Mouse (Mus musculus) heart, embryonic 15.5 days (tissue): ENCODE data around the gene Prlr. TPM values are rescaled to one million over a fixed set of nuclear protein-coding genes. Genes with fewer than 3 reads are reported as not detected.

Source experiments
- ATAC-seq: fragments of 200-750 bp; cut with Nextera tagmentation; replicated peaks from 2 replicates; pipeline ENCODE4 v1.8.0; 2017; ENCODE audit warnings: low read depth, moderate TSS enrichment; ENCODE audit not compliant: insufficient number of reproducible peaks, insufficient read depth, low FRiP score
- H3K27ac ChIP-seq: fragments of 300-500 bp; sonication (generic); 2 replicates; pipeline ENCODE4 v1.5.1; 2015; ENCODE audit warnings: mild to moderate bottlenecking, inconsistent platforms
- H3K27me3 ChIP-seq: fragments of 300-500 bp; sonication (generic); 2 replicates; pipeline ENCODE4 v1.6.1; 2015; ENCODE audit warnings: inconsistent platforms
- H3K36me3 ChIP-seq: fragments of 300-500 bp; sonication (generic); 2 replicates; pipeline ENCODE4 v1.6.1; 2015; ENCODE audit warnings: mild to moderate bottlenecking, inconsistent platforms
- H3K4me1 ChIP-seq: fragments of 300-500 bp; sonication (generic); replicated peaks from 2 replicates; pipeline ENCODE4 v1.6.1; 2015; ENCODE audit warnings: inconsistent platforms
- H3K4me2 ChIP-seq: fragments of 300-500 bp; sonication (generic); 2 replicates; pipeline ENCODE4 v1.6.1; 2015; ENCODE audit warnings: inconsistent platforms, mild to moderate bottlenecking, moderate library complexity
- H3K4me3 ChIP-seq: fragments of 300-500 bp; sonication (generic); 2 replicates; pipeline ENCODE4 v1.5.1; 2015; ENCODE audit warnings: mild to moderate bottlenecking, inconsistent platforms
- H3K9ac ChIP-seq: fragments of 300-500 bp; sonication (generic); 2 replicates; pipeline ENCODE4 v1.6.1; 2015; ENCODE audit warnings: mild to moderate bottlenecking, inconsistent platforms
- H3K9me3 ChIP-seq: fragments of 300-500 bp; sonication (generic); replicated peaks from 2 replicates; pipeline ENCODE4 v1.6.1; 2016; ENCODE audit warnings: inconsistent platforms
- WGBS: fragments of 180-500 bp; shearing (Covaris S2); methylation state at CpG from one replicate; pipeline ENCODE4 v1.1.7; 2015; ENCODE audit warnings: mixed read lengths; 5-methylcytosine and 5-hydroxymethylcytosine counted together
- polyA plus RNA-seq: library from polyadenylated mRNA; unstranded; fragments of >200 nt; fragmentation: Nextera tagmentation; extraction: Ambion mirVana; gene quantifications from 2 replicates; pipeline ENCODE4 v1.2.1, GENCODE M21; 2015

The Prlr gene
- polyA plus RNA-seq, 1 experiment from 2014 or later = 1.9 TPM

GRCm38 (mm10) chr15:10276386-10276785, 99.3 kb downstream of the Prlr start:
- Histone ChIP-seq H3K27ac (no peak overlapping the region), H3K9me3 (no peaks in the 10 kb centered on the region), H3K4me2 (no peak overlapping the region), H3K4me3 (no peak overlapping the region), H3K4me1 (no peaks in the 10 kb centered on the region), H3K36me3 (no peaks in the 10 kb centered on the region), H3K9ac (no peak overlapping the region), H3K27me3 (no peaks in the 10 kb centered on the region)
- no peak for ATAC-seq

GRCm38 (mm10) chr15:10277461-10277860, 100.4 kb downstream of the Prlr start:
- no peak overlapping the region for H3K9ac ChIP-seq
- no peak for ATAC-seq
- H3K27me3 ChIP-seq = no peaks in the 10 kb centered on the region
- no peak overlapping the region for H3K4me3 ChIP-seq
- WGBS = 68% methylated on average over 4 of the region's 4 CpGs
- H3K9me3 ChIP-seq = no peaks in the 10 kb centered on the region
- H3K4me1 ChIP-seq = no peaks in the 10 kb centered on the region
- no peak overlapping the region for H3K4me2 ChIP-seq
- no peaks in the 10 kb centered on the region for H3K36me3 ChIP-seq
- no peak overlapping the region for H3K27ac ChIP-seq

DNA sequence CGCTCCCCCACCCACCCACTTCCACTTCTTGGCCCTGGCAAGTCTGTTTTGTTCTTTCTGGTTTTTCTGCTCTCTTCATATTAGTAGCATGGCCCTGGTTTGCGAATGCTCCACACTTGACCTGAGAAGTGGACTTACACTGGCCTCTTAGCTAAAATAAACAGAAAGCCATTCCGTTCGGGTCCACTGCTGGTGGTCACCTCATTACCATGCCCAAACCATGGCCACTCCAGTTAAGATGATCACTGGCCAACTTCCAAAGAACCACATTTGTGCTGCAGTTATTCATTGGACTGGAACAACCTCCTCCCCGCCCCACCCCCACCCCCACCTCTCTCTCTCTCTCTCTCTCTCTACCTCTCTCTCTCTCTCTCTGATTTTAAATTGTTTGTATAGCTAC, 104.5 kb downstream of the Prlr start:
- H3K9me3 ChIP-seq = no peaks in the 10 kb centered on the region
- no peak overlapping the region for H3K4me3 ChIP-seq
- H3K27me3 ChIP-seq = no peaks in the 10 kb centered on the region
- ATAC-seq = no peak
- no peaks in the 10 kb centered on the region for H3K36me3 ChIP-seq
- H3K27ac ChIP-seq = no peak overlapping the region
- WGBS = 74% methylated on average over 5 of the region's 5 CpGs
- no peaks in the 10 kb centered on the region for H3K4me1 ChIP-seq
- H3K9ac ChIP-seq = no peak overlapping the region
- no peak overlapping the region for H3K4me2 ChIP-seq

- Histone ChIP-seq H3K4me2 (no peak overlapping the region), H3K4me1 (no peaks in the 10 kb centered on the region), H3K4me3 (no peak overlapping the region), H3K27ac (no peak overlapping the region), H3K9me3 (no peaks in the 10 kb centered on the region), H3K36me3 (no peaks in the 10 kb centered on the region), H3K9ac (no peak overlapping the region), H3K27me3 (no peaks in the 10 kb centered on the region)
- ATAC-seq = no peak
Observed at GRCm38 (mm10) chr15:10283661-10284060, 106.6 kb downstream of the Prlr start.

DNA sequence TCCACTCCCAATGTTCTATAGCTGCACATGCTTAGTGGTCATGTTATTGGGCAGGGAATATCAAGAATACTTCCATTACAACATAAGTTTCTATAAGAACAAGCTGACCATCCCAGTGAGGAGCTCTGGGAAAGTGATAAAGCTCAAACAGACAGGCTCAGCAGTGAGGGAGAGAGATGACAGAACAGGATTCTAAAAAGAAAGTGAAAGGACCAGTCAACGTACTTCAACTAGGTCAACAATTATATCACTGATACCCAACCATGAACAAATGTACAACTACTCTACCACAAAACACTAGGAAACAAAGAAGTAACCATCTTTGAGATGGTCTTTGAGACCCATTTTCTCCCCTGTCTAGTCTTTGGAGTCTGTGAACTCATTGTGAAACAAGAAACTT, 119.5 kb downstream of the Prlr start:
- WGBS = 84% methylated on average over 1 of the region's 1 CpGs
- ATAC-seq = no peak
- no peak overlapping the region for H3K4me3 ChIP-seq
- no peak overlapping the region for H3K9ac ChIP-seq
- no peaks in the 10 kb centered on the region for H3K36me3 ChIP-seq
- no peaks in the 10 kb centered on the region for H3K27me3 ChIP-seq
- H3K9me3 ChIP-seq = no peaks in the 10 kb centered on the region
- H3K27ac ChIP-seq = no peak overlapping the region
- H3K4me2 ChIP-seq = no peak overlapping the region
- H3K4me1 ChIP-seq = no peaks in the 10 kb centered on the region

DNA sequence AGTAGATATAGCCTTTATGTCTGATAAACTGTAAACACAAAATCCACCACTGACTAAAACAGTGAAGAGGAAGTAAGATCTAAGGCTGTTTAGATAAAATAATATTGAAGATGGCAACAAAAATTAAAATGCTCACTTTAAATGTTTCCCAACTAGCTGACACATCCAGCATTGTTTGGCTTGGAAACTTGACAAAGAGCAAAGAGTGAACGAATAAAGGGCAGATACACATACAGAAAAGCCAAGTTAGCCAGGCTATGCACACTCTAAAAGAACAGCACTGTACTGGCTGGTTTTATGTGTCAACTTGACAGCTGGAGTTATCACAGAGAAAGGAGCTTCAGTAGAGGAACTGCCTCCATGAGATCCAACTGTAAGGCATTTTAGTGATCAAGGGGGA, 121.0 kb downstream of the Prlr start:
- Histone ChIP-seq H3K4me1 (no peaks in the 10 kb centered on the region), H3K9me3 (no peaks in the 10 kb centered on the region), H3K27ac (no peak overlapping the region), H3K9ac (no peak overlapping the region), H3K36me3 (no peaks in the 10 kb centered on the region), H3K4me3 (no peak overlapping the region), H3K4me2 (no peak overlapping the region), H3K27me3 (no peaks in the 10 kb centered on the region)
- WGBS = 54% methylated on average over 1 of the region's 1 CpGs
- no peak for ATAC-seq

- Histone ChIP-seq H3K4me3 (no peak overlapping the region), H3K4me2 (no peak overlapping the region), H3K4me1 (no peaks in the 10 kb centered on the region), H3K27ac (no peak overlapping the region), H3K36me3 (no peaks in the 10 kb centered on the region), H3K9me3 (no peaks in the 10 kb centered on the region), H3K27me3 (no peaks in the 10 kb centered on the region), H3K9ac (no peak overlapping the region)
- ATAC-seq = no peak
- 73% methylated on average over 3 of the region's 3 CpGs for WGBS
Observed at GRCm38 (mm10) chr15:10299467-10299866, 122.4 kb downstream of the Prlr start.

DNA sequence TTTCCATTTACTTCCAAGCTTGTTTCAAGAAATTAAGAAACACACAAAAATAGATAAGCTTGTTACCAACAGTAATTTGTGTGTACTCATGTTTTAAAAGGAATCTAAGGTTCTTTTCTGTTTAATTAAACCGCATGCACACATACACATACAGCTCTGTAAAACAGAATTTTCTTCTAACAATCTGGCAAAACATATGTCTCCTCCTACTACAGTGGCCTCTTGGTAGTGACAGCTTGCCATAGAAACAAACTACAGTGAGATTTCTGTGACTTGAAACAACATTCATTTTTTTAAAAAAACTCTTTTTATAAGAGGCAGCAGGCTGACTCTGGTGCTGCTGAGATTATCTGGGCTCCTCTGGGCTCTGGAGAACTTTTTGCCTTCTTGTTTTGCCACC, 129.4 kb downstream of the Prlr start:
- Histone ChIP-seq H3K4me2 (no peak overlapping the region), H3K36me3 (no peaks in the 10 kb centered on the region), H3K9me3 (no peaks in the 10 kb centered on the region), H3K4me1 (no peaks in the 10 kb centered on the region), H3K9ac (no peak overlapping the region), H3K27me3 (no peaks in the 10 kb centered on the region), H3K4me3 (no peak overlapping the region), H3K27ac (no peak overlapping the region)
- WGBS = 91% methylated on average over 1 of the region's 1 CpGs
- no peak for ATAC-seq

DNA sequence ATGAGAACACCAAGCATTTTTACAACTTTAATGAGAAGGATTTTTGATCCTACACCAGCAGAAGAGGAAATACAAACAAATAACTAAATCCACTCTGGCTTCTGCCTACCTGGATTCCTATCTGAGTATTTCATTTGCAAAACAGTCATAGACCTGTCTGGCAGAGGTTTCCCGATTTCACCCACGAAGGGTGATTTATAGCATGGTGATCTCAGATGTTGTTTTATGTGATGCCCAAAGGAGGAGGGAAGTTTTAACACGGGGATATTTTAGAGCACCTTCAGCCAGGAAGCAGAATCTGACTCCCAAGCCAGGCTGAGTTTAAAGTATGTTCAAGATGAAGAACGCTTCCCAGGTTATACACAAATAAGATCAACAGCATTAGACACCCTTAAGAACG, 134.8 kb downstream of the Prlr start:
- Histone ChIP-seq H3K4me1 (no peaks in the 10 kb centered on the region), H3K4me3 (no peak overlapping the region), H3K4me2 (no peak overlapping the region), H3K27me3 (no peaks in the 10 kb centered on the region), H3K27ac (no peak overlapping the region), H3K9me3 (no peaks in the 10 kb centered on the region), H3K9ac (no peak overlapping the region), H3K36me3 (no peaks in the 10 kb centered on the region)
- WGBS = 71% methylated on average over 5 of the region's 5 CpGs
- ATAC-seq = no peak

DNA sequence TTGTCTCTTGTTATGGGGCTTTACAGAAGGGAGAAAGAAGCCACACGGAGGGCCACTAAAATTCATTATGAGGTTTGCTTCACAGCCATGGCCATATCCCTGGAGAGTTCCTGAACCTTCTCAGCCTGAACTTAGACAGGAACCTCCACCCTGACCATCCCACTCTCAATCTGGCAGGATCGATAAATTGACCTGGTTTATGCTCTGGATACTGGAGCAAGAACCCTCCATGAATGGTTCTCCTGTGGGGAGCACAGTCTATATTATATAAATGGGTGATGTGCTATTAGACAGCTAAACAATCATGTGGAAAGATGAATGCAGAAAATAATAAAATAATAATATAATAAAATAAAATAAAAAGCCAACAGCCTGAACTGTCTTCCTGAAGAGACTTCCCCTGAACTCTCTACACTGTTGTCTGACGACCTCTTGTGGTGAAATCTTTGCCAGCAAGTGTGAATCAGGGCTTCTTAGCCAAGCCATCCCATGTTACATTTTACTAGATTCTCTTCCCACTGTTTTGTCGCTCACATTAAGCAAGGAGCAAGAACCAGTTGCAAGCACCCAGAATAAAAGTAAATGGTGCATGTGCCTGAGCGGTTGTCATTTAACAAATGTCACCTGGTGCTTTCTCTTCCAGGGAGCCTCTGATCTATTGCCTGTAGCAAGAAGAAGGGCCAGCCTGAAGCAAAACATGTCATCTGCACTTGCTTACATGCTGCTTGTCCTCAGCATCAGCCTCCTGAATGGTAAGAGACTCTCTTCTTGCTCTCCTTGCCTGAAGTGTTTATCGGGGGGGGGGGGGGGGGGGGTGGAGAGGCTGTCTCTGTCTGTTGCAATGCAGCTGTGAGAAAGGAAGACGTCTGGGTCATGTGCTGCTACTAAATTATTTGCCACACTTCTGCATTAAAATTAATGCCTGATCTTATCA, 136.8 kb downstream of the Prlr start:
- H3K4me1 ChIP-seq = no peaks in the 10 kb centered on the region
- no peaks in the 10 kb centered on the region for H3K27me3 ChIP-seq
- 44% methylated on average over 6 of the region's 7 CpGs for WGBS
- no peak overlapping the region for H3K9ac ChIP-seq
- no peak overlapping the region for H3K4me2 ChIP-seq
- no peak overlapping the region for H3K4me3 ChIP-seq
- no peaks in the 10 kb centered on the region for H3K36me3 ChIP-seq
- no peaks in the 10 kb centered on the region for H3K9me3 ChIP-seq
- no peak overlapping the region for H3K27ac ChIP-seq
- no peak for ATAC-seq

DNA sequence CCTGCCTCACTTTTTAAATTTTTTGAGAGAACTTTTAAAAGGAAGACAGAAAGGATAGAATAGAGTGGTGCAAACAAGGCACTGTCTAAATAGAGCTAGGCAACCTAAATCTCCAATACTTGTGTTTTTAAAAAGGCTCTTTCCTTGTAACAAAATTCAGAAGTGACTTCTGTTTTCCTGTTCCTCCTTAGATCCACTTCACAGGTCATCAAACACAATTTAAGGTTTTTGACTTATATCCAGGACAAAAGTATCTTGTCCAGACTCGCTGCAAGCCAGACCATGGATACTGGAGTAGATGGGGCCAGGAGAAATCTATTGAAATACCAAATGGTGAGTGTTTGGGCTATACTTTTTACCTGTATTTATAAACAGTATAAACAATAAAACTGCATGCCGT, 148.0 kb downstream of the Prlr start, which contains the start of gene Gm21973:
Gm21973 (plus strand) TSS at position 301 of the 400 bp plus-strand sequence.
- no peaks in the 10 kb centered on the region for H3K36me3 ChIP-seq
- no peak for ATAC-seq
- no peaks in the 10 kb centered on the region for H3K9me3 ChIP-seq
- H3K4me3 ChIP-seq = no peak within 1 kb of the TSS
- no peaks in the 10 kb centered on the region for H3K4me1 ChIP-seq
- no peak within 1 kb of the TSS for H3K27ac ChIP-seq
- no peak within 1 kb of the TSS for H3K9ac ChIP-seq
- H3K27me3 ChIP-seq = no peaks in the 10 kb centered on the region
- WGBS = 84% methylated on average over 2 of the region's 2 CpGs
- H3K4me2 ChIP-seq = no peak within 1 kb of the TSS

DNA sequence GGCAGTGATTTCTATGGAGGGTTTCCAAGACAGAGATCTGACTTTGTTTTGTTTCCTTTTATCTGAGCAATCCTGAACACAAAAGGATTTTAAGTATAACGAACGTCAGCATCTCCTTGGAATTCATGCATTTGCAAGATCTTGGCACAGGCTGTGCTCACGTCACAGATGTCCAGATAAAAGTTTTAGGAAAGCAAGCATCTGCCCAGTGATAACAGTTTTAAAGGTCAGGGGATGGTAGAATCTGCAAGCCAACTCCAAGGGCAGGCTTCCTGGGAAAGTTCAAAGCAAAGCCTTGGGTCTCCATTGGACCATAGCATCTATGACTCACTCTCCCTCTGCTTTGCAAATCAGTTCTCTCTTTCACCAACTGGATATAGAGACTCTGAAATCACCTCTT, 153.6 kb downstream of the Prlr start:
- WGBS = 61% methylated on average over 3 of the region's 3 CpGs
- no peaks in the 10 kb centered on the region for H3K27me3 ChIP-seq
- H3K4me1 ChIP-seq = no peaks in the 10 kb centered on the region
- H3K4me2 ChIP-seq = no peak overlapping the region
- H3K27ac ChIP-seq = no peak overlapping the region
- H3K4me3 ChIP-seq = no peak overlapping the region
- H3K36me3 ChIP-seq = no peaks in the 10 kb centered on the region
- H3K9me3 ChIP-seq = no peaks in the 10 kb centered on the region
- no peak overlapping the region for H3K9ac ChIP-seq
- ATAC-seq = no peak
